Mouse (Mus musculus): Measurements from ENCODE around the gene Tmub2. TPM values are rescaled to one million over a fixed set of nuclear protein-coding genes. Genes with fewer than 3 reads are reported as not detected.

Gene Tmub2
- polyA plus RNA-seq, 1 experiment from 2014 or later, result 65.2 TPM

DNA sequence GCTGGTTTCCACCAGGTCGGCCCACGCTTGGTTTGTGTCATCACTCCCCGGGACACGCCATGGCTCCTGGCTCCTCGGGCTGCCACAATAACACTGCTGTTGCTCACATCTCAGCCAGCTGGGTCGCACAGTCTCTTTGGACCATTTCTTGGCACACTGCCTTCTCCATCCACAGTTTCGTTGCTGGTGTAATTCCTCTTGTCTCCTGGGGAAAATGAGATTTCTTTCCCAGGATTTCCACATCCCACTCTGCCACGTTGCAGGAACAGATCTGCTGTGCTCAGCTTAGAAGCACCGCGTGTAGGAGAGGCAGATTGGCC lies 35.9 kb downstream of the Tmub2 start:
- ATAC-seq (ENCODE audit: low FRiP score), result no peak

DNA sequence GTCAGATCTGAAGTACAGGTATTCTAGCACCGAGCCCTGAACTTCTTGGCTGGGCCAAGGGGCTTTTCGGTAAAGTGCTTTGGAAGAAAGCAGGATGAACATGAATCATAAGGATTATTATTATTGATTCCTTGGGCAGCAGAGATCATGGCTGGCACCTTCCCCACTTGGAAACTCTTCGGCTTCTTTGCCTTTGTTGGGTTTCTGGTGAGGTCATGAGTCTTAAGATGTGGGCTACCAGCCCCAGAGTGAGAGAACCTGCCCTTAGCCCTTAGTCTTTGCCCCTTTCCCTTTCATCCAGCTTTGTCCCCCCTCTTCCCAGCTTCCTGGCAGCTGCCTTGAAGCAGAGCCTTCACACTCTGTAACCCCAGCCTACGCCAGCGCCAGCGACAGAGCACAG lies 37.2 kb downstream of the Tmub2 start:
- ATAC-seq (ENCODE audit: low FRiP score) (no peak), DNase-seq (ENCODE audit: low spot score) (no peak)
- Histone ChIP-seq H3K4me3 (ENCODE audit: low read depth, low read length) (no peak overlapping the region), H3K9me3 (ENCODE audit: control insufficient read depth, low read length) (no peaks in the 10 kb centered on the region), H3K4me2 (replicated peaks; ENCODE audit: low read depth, low read length) (no peak overlapping the region), H3K27me3 (ENCODE audit: control insufficient read depth, insufficient read depth, low read length) (no peaks in the 10 kb centered on the region), H3K9ac (ENCODE audit: low read depth, low read length) (no peak overlapping the region), H3K27ac (ENCODE audit: low read depth, low read length) (no peak overlapping the region), H3K4me1 (replicated peaks; ENCODE audit: control insufficient read depth, insufficient read depth, low read length) (no peaks in the 10 kb centered on the region; the same call in 1 of the 2 replicates), H3K36me3 (ENCODE audit: control insufficient read depth, insufficient read depth, low read length) (no peaks in the 10 kb centered on the region)
- WGBS, result 79% methylated on average over 6 of the region's 6 CpGs

More for the DNA sequence above, 35.9 kb downstream of the Tmub2 start:
- H3K27ac ChIP-seq (ENCODE audit: low read depth, low read length), result peak overlapping the region; percentile 99
- no peaks in the 10 kb centered on the region for H3K9me3 ChIP-seq (ENCODE audit: control insufficient read depth, low read length)
- peak overlapping the region; percentile 100 for H3K9ac ChIP-seq (ENCODE audit: low read depth, low read length)
- no peak for DNase-seq (ENCODE audit: low spot score)
- no peaks in the 10 kb centered on the region; the same call in 1 of the 2 replicates for H3K4me1 ChIP-seq (replicated peaks; ENCODE audit: control insufficient read depth, insufficient read depth, low read length)
- peak overlapping the region; percentile 90 for H3K4me2 ChIP-seq (replicated peaks; ENCODE audit: low read depth, low read length)
- WGBS, result 24% methylated on average over 10 of the region's 10 CpGs
- no peaks in the 10 kb centered on the region for H3K27me3 ChIP-seq (ENCODE audit: control insufficient read depth, insufficient read depth, low read length)
- H3K36me3 ChIP-seq (ENCODE audit: control insufficient read depth, insufficient read depth, low read length), result no peaks in the 10 kb centered on the region
- H3K4me3 ChIP-seq (ENCODE audit: low read depth, low read length), result peak overlapping the region; percentile 100

DNA sequence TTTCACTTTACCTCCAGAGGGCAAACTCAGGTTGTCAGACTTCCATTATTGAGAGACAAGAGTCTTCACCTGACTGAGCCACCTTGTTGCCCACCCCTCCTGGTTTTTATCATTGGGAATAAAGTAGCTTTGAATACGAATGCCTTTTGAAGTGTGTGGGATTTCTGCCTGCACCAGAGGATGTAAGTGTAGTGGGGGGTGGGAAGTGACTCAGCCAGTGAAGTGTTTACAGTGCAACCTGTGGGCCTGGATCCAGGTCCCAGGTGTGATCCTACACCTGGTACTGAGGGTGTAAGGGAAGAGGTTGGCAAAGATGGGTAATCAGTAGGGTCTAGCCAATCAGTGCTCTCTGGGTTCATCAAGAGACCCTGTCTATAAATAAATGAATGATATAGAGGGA lies 38.8 kb downstream of the Tmub2 start:
- Histone ChIP-seq H3K27me3 (ENCODE audit: control insufficient read depth, insufficient read depth, low read length) (no peaks in the 10 kb centered on the region), H3K4me1 (replicated peaks; ENCODE audit: control insufficient read depth, insufficient read depth, low read length) (no peaks in the 10 kb centered on the region; the same call in 1 of the 2 replicates), H3K27ac (ENCODE audit: low read depth, low read length) (no peak overlapping the region), H3K4me2 (replicated peaks; ENCODE audit: low read depth, low read length) (no peak overlapping the region), H3K4me3 (ENCODE audit: low read depth, low read length) (no peak overlapping the region), H3K9ac (ENCODE audit: low read depth, low read length) (no peak overlapping the region), H3K9me3 (ENCODE audit: control insufficient read depth, low read length) (no peaks in the 10 kb centered on the region), H3K36me3 (ENCODE audit: control insufficient read depth, insufficient read depth, low read length) (no peaks in the 10 kb centered on the region)
- no peak for DNase-seq (ENCODE audit: low spot score)
- ATAC-seq (ENCODE audit: low FRiP score), result no peak
- WGBS, result 85% methylated on average over 1 of the region's 1 CpGs

DNA sequence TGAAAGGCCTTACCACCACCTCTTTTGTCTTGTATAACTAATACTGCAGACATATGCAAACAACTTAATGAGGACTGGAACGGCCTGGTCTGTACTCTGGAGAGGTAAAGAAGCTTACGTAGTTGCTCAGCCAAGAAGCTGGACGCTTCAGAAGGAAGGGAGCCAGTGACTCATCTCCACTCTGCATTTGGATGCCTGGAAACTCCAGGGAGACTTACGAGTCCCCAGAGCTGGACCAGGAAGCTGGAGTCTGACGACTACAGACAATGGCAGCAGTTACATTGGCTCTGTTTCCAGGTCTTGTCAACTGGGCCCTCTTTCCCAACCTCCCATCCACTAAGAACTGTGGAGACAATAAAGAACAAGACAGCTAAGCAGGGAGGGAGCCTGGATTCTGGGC lies 42.5 kb downstream of the Tmub2 start:
- Histone ChIP-seq H3K9me3 (ENCODE audit: control insufficient read depth, low read length) (no peaks in the 10 kb centered on the region), H3K27ac (ENCODE audit: low read depth, low read length) (no peak overlapping the region), H3K36me3 (ENCODE audit: control insufficient read depth, insufficient read depth, low read length) (no peaks in the 10 kb centered on the region), H3K4me3 (ENCODE audit: low read depth, low read length) (no peak overlapping the region), H3K4me2 (replicated peaks; ENCODE audit: low read depth, low read length) (no peak overlapping the region), H3K27me3 (ENCODE audit: control insufficient read depth, insufficient read depth, low read length) (no peaks in the 10 kb centered on the region), H3K4me1 (replicated peaks; ENCODE audit: control insufficient read depth, insufficient read depth, low read length) (no peaks in the 10 kb centered on the region), H3K9ac (ENCODE audit: low read depth, low read length) (no peak overlapping the region)
- ATAC-seq (ENCODE audit: low FRiP score) (no peak), DNase-seq (ENCODE audit: low spot score) (no peak)
- 70% methylated on average over 5 of the region's 5 CpGs for whole genome bisulfite sequencing

GRCm38 (mm10) chr11:102327839-102328238 lies 43.1 kb downstream of the Tmub2 start:
- no peaks in the 10 kb centered on the region for H3K27me3 ChIP-seq (ENCODE audit: control insufficient read depth, insufficient read depth, low read length)
- no peaks in the 10 kb centered on the region for H3K36me3 ChIP-seq (ENCODE audit: control insufficient read depth, insufficient read depth, low read length)
- H3K9ac ChIP-seq (ENCODE audit: low read depth, low read length), result no peak overlapping the region
- no peak overlapping the region for H3K4me3 ChIP-seq (ENCODE audit: low read depth, low read length)
- ATAC-seq (ENCODE audit: low FRiP score) (no peak), DNase-seq (ENCODE audit: low spot score) (no peak)
- no peak overlapping the region for H3K4me2 ChIP-seq (replicated peaks; ENCODE audit: low read depth, low read length)
- 83% methylated on average over 7 of the region's 7 CpGs for WGBS
- H3K9me3 ChIP-seq (ENCODE audit: control insufficient read depth, low read length), result no peaks in the 10 kb centered on the region
- H3K4me1 ChIP-seq (replicated peaks; ENCODE audit: control insufficient read depth, insufficient read depth, low read length), result no peaks in the 10 kb centered on the region
- H3K27ac ChIP-seq (ENCODE audit: low read depth, low read length), result no peak overlapping the region

- DNase-seq (ENCODE audit: low spot score) (no peak), ATAC-seq (ENCODE audit: low FRiP score) (no peak)
- no peaks in the 10 kb centered on the region for H3K9me3 ChIP-seq (ENCODE audit: control insufficient read depth, low read length)
- H3K9ac ChIP-seq (ENCODE audit: low read depth, low read length), result no peak overlapping the region
- H3K36me3 ChIP-seq (ENCODE audit: control insufficient read depth, insufficient read depth, low read length), result no peaks in the 10 kb centered on the region
- no peak overlapping the region for H3K27ac ChIP-seq (ENCODE audit: low read depth, low read length)
- no peaks in the 10 kb centered on the region for H3K4me1 ChIP-seq (replicated peaks; ENCODE audit: control insufficient read depth, insufficient read depth, low read length)
- no peak overlapping the region for H3K4me2 ChIP-seq (replicated peaks; ENCODE audit: low read depth, low read length)
- no peaks in the 10 kb centered on the region for H3K27me3 ChIP-seq (ENCODE audit: control insufficient read depth, insufficient read depth, low read length)
- H3K4me3 ChIP-seq (ENCODE audit: low read depth, low read length), result no peak overlapping the region
These were observed 44.8 kb downstream of the Tmub2 start for GRCm38 (mm10) chr11:102329518-102329917.

GRCm38 (mm10) chr11:102330039-102330438 lies 45.3 kb downstream of the Tmub2 start:
- H3K27me3 ChIP-seq (ENCODE audit: control insufficient read depth, insufficient read depth, low read length), result no peaks in the 10 kb centered on the region
- DNase-seq (ENCODE audit: low spot score) (no peak), ATAC-seq (ENCODE audit: low FRiP score) (no peak)
- no peaks in the 10 kb centered on the region for H3K36me3 ChIP-seq (ENCODE audit: control insufficient read depth, insufficient read depth, low read length)
- H3K4me3 ChIP-seq (ENCODE audit: low read depth, low read length), result no peak overlapping the region
- no peak overlapping the region for H3K27ac ChIP-seq (ENCODE audit: low read depth, low read length)
- H3K4me1 ChIP-seq (replicated peaks; ENCODE audit: control insufficient read depth, insufficient read depth, low read length), result no peaks in the 10 kb centered on the region
- H3K4me2 ChIP-seq (replicated peaks; ENCODE audit: low read depth, low read length), result no peak overlapping the region
- no peak overlapping the region for H3K9ac ChIP-seq (ENCODE audit: low read depth, low read length)
- WGBS, result 87% methylated on average over 3 of the region's 3 CpGs
- no peaks in the 10 kb centered on the region for H3K9me3 ChIP-seq (ENCODE audit: control insufficient read depth, low read length)

GRCm38 (mm10) chr11:102331806-102332205 lies 47.1 kb downstream of the Tmub2 start:
- no peak for ATAC-seq (ENCODE audit: low FRiP score)
- Histone ChIP-seq H3K4me3 (ENCODE audit: low read depth, low read length) (no peak overlapping the region), H3K27ac (ENCODE audit: low read depth, low read length) (no peak overlapping the region), H3K4me1 (replicated peaks; ENCODE audit: control insufficient read depth, insufficient read depth, low read length) (no peaks in the 10 kb centered on the region), H3K27me3 (ENCODE audit: control insufficient read depth, insufficient read depth, low read length) (no peaks in the 10 kb centered on the region), H3K9me3 (ENCODE audit: control insufficient read depth, low read length) (no peaks in the 10 kb centered on the region), H3K4me2 (replicated peaks; ENCODE audit: low read depth, low read length) (no peak overlapping the region), H3K36me3 (ENCODE audit: control insufficient read depth, insufficient read depth, low read length) (no peaks in the 10 kb centered on the region), H3K9ac (ENCODE audit: low read depth, low read length) (no peak overlapping the region)
- 53% methylated on average over 4 of the region's 4 CpGs for WGBS
- DNase-seq (ENCODE audit: low spot score), result no peak

GRCm38 (mm10) chr11:102333061-102333460 lies 48.3 kb downstream of the Tmub2 start:
- no peak for ATAC-seq (ENCODE audit: low FRiP score)
- DNase-seq (ENCODE audit: low spot score), result no peak
- no peaks in the 10 kb centered on the region for H3K4me1 ChIP-seq (replicated peaks; ENCODE audit: control insufficient read depth, insufficient read depth, low read length)
- no peaks in the 10 kb centered on the region for H3K27me3 ChIP-seq (ENCODE audit: control insufficient read depth, insufficient read depth, low read length)
- H3K27ac ChIP-seq (ENCODE audit: low read depth, low read length), result no peak overlapping the region
- no peak overlapping the region for H3K4me3 ChIP-seq (ENCODE audit: low read depth, low read length)
- H3K9ac ChIP-seq (ENCODE audit: low read depth, low read length), result no peak overlapping the region
- no peaks in the 10 kb centered on the region for H3K9me3 ChIP-seq (ENCODE audit: control insufficient read depth, low read length)
- H3K36me3 ChIP-seq (ENCODE audit: control insufficient read depth, insufficient read depth, low read length), result no peaks in the 10 kb centered on the region
- H3K4me2 ChIP-seq (replicated peaks; ENCODE audit: low read depth, low read length), result no peak overlapping the region
